Mouse (Mus musculus) midbrain, embryonic 12.5 days (tissue): ENCODE data around the gene Pgd. TPM values are rescaled to one million over a fixed set of nuclear protein-coding genes. Genes with fewer than 3 reads are reported as not detected.

Experiments
- ATAC-seq: fragments of 200-750 bp; cut with Nextera tagmentation; 2 replicates; pipeline ENCODE4 v1.8.0; 2017; ENCODE audit warnings: low read depth, moderate TSS enrichment, moderate library complexity; ENCODE audit not compliant: low FRiP score
- H3K27ac ChIP-seq: fragments of 300-500 bp; sonication (generic); replicated peaks from 2 replicates; pipeline ENCODE4 v1.5.1; 2016; ENCODE audit warnings: mild to moderate bottlenecking
- H3K27me3 ChIP-seq: fragments of 300-500 bp; sonication (generic); 2 replicates; pipeline ENCODE4 v1.6.1; 2016; ENCODE audit warnings: mild to moderate bottlenecking
- H3K36me3 ChIP-seq: fragments of 300-500 bp; sonication (generic); 2 replicates; pipeline ENCODE4 v1.6.1; 2016
- H3K4me1 ChIP-seq: fragments of 300-500 bp; sonication (generic); 2 replicates; pipeline ENCODE4 v1.6.1; 2016
- H3K4me2 ChIP-seq: fragments of 300-500 bp; sonication (generic); replicated peaks from 2 replicates; pipeline ENCODE4 v1.6.1; 2016; ENCODE audit warnings: mild to moderate bottlenecking, moderate library complexity
- H3K4me3 ChIP-seq: fragments of 300-500 bp; sonication (generic); 2 replicates; pipeline ENCODE4 v1.5.1; 2016; ENCODE audit warnings: mild to moderate bottlenecking
- H3K9ac ChIP-seq: fragments of 300-500 bp; sonication (generic); replicated peaks from 2 replicates; pipeline ENCODE4 v1.6.1; 2016; ENCODE audit warnings: mild to moderate bottlenecking, moderate library complexity
- H3K9me3 ChIP-seq: fragments of 300-500 bp; sonication (generic); 2 replicates; pipeline ENCODE4 v1.6.1; 2016; ENCODE audit warnings: mild to moderate bottlenecking
- WGBS: fragments of 180-500 bp; shearing (Covaris S2); methylation state at CpG from one replicate; pipeline ENCODE4 v1.1.7; 2016; 5-methylcytosine and 5-hydroxymethylcytosine counted together
- polyA plus RNA-seq: library from polyadenylated mRNA; unstranded; fragments of >200 nt; fragmentation: Nextera tagmentation; extraction: Ambion mirVana; gene quantifications from 2 replicates; pipeline ENCODE4 v1.2.1, GENCODE M21; 2016

Pgd gene
- polyA plus RNA-seq, 1 experiment from 2014 or later = 129 TPM

DNA sequence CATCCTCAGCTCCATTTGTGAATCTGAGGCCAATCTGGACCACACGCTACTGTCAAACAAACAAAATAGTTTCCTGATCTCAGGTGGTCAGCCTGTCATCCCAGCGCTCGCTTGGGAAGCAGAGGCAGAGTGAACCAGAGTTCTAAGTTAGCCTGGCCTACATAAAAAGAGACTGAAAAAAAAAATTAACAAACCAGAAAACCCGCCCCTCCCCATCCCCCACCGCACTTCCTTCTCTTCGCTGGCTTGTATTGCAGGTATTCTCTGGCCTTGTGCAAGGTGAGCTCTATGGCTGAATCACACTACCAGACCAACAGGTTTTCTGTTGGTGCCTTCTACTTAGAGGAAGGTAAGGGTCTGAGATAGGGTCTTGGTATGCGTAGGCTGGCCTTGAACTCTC, 19.0 kb downstream of the Pgd start:
- ATAC-seq = no peak
- Histone ChIP-seq H3K27ac (no peak overlapping the region), H3K36me3 (peaks cover 32% of the 10 kb centered on the region), H3K9me3 (0 out of 2 replicates have a peak, but pooled peaks cover 3% of the 10 kb centered on the region), H3K4me1 (no peaks in the 10 kb centered on the region), H3K27me3 (no peaks in the 10 kb centered on the region), H3K4me3 (no peak overlapping the region), H3K9ac (no peak overlapping the region), H3K4me2 (no peak overlapping the region)
- 89% methylated on average over 7 of the region's 7 CpGs for WGBS

- Histone ChIP-seq H3K4me2 (no peak overlapping the region), H3K9ac (no peak overlapping the region), H3K27me3 (no peaks in the 10 kb centered on the region), H3K27ac (no peak overlapping the region), H3K4me3 (no peak overlapping the region), H3K9me3 (no peaks in the 10 kb centered on the region), H3K36me3 (peaks cover 8% of the 10 kb centered on the region), H3K4me1 (no peaks in the 10 kb centered on the region)
- ATAC-seq = no peak
- WGBS = 75% methylated on average over 4 of the region's 4 CpGs
Observed at GRCm38 (mm10) chr4:149145151-149145550, 21.4 kb downstream of the Pgd start.

DNA sequence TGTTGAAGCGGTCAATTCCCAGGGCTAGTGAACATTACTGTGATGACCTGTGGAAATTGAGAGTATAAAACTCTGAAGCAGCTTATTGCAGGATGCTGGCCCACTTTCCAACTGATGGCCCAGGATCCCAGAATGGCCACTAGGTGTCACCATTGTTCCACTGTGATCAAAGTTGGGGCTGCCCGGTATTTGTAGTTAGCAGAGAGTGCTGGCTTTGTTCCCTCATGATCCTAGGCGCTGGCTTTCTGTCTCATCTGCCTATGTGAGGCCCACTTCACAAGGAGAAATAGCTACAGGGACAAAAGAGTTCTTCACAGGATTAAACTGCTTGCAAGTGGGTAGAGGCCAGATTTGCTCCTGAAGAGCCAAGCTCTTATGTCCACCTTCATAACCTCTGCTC, 22.1 kb downstream of the Pgd start:
- ATAC-seq = peak; percentile 87
- 6% methylated on average over 3 of the region's 3 CpGs for WGBS

GRCm38 (mm10) chr4:149143594-149143993, 23.0 kb downstream of the Pgd start:
- ATAC-seq = no peak
- no peaks in the 10 kb centered on the region for H3K9me3 ChIP-seq
- no peaks in the 10 kb centered on the region for H3K4me1 ChIP-seq
- no peak overlapping the region for H3K9ac ChIP-seq
- no peak overlapping the region for H3K27ac ChIP-seq
- WGBS = 29% methylated on average over 4 of the region's 4 CpGs
- no peak overlapping the region for H3K4me2 ChIP-seq
- no peak overlapping the region for H3K4me3 ChIP-seq
- no peaks in the 10 kb centered on the region for H3K36me3 ChIP-seq
- H3K27me3 ChIP-seq = no peaks in the 10 kb centered on the region

More for the DNA sequence above, 22.1 kb downstream of the Pgd start:
- H3K4me2 ChIP-seq = no peak overlapping the region
- no peak overlapping the region for H3K9ac ChIP-seq
- H3K4me3 ChIP-seq = no peak overlapping the region
- no peaks in the 10 kb centered on the region for H3K27me3 ChIP-seq
- H3K27ac ChIP-seq = 0 out of 2 replicates have a peak overlapping the region, but pooled peaks have one; percentile 11
- no peaks in the 10 kb centered on the region for H3K4me1 ChIP-seq
- H3K9me3 ChIP-seq = no peaks in the 10 kb centered on the region
- H3K36me3 ChIP-seq = peaks cover 1% of the 10 kb centered on the region

GRCm38 (mm10) chr4:149138515-149138914, 28.1 kb downstream of the Pgd start:
- H3K9ac ChIP-seq = no peak overlapping the region
- H3K4me3 ChIP-seq = no peak overlapping the region
- peaks cover 7% of the 10 kb centered on the region for H3K4me1 ChIP-seq
- no peaks in the 10 kb centered on the region for H3K36me3 ChIP-seq
- no peak overlapping the region for H3K4me2 ChIP-seq
- H3K27ac ChIP-seq = no peak overlapping the region
- no peaks in the 10 kb centered on the region for H3K27me3 ChIP-seq
- 83% methylated on average over 8 of the region's 8 CpGs for WGBS
- no peak for ATAC-seq
- no peaks in the 10 kb centered on the region for H3K9me3 ChIP-seq

- under 1% methylated on average over 68 of the region's 68 CpGs for WGBS
- Histone ChIP-seq H3K4me2 (peak within 1 kb of the TSS; percentile 67), H3K27me3 (no peaks in the 10 kb centered on the region), H3K4me1 (peaks cover 7% of the 10 kb centered on the region), H3K9ac (peak within 1 kb of the TSS; percentile 66), H3K27ac (peak within 1 kb of the TSS; percentile 86), H3K36me3 (no peaks in the 10 kb centered on the region), H3K9me3 (no peaks in the 10 kb centered on the region), H3K4me3 (peak within 1 kb of the TSS; percentile 64)
- peak; percentile 93 for ATAC-seq
Observed at GRCm38 (mm10) chr4:149136982-149137770, 29.4 kb downstream of the Pgd start, which contains the start of gene Cenps. TSS of gene Cenps (minus strand) at chr4:149137629.

DNA sequence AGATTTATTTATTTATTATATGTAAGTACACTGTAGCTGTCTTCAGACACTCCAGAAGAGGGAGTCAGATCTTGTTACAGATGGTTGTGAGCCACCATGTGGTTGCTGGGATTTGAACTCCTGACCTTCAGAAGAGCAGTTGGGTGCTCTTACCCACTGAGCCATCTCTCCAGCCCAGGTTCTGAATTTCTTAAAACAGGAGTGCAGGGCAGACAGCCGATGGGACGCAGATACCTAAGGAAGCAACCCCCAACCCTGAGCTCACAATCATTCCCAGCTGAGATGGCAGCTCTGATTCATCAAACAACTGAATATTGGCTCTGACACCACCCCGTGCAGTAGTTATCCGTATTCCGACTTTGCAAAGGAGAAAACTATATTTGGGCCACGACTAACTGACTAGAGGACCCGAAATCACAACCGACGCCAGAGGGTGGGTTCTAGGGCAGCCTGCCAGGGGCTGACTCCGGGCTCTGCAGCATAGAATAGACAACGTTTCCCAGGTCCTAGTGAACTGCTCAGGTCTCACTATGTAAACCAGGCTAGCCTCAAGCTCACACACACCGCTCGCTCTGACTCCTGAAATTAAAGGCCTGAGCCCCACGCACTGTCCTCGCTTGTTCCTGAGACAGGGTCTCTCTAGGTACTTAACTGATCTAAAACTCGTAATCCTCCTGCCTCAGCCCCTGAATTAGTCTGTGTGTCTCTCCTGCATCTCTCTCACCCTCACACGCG, 30.3 kb downstream of the Pgd start:
- Histone ChIP-seq H3K9ac (peak overlapping the region; percentile 66), H3K4me1 (peaks cover 7% of the 10 kb centered on the region), H3K4me3 (peak overlapping the region; percentile 64), H3K27ac (peak overlapping the region; percentile 86; the same call in 1 of the 2 replicates), H3K4me2 (peak overlapping the region; percentile 67), H3K9me3 (no peaks in the 10 kb centered on the region), H3K36me3 (peaks cover 2% of the 10 kb centered on the region; the same call in 1 of the 2 replicates), H3K27me3 (no peaks in the 10 kb centered on the region)
- ATAC-seq = no peak
- WGBS = 69% methylated on average over 18 of the region's 18 CpGs

- Histone ChIP-seq H3K9me3 (no peaks in the 10 kb centered on the region), H3K27ac (no peak overlapping the region), H3K4me1 (peaks cover 7% of the 10 kb centered on the region), H3K4me3 (no peak overlapping the region), H3K36me3 (peaks cover 16% of the 10 kb centered on the region), H3K9ac (no peak overlapping the region), H3K27me3 (no peaks in the 10 kb centered on the region), H3K4me2 (no peak overlapping the region)
- WGBS = 82% methylated on average over 5 of the region's 5 CpGs
- ATAC-seq = no peak
Observed at GRCm38 (mm10) chr4:149133395-149133794, 33.2 kb downstream of the Pgd start.

DNA sequence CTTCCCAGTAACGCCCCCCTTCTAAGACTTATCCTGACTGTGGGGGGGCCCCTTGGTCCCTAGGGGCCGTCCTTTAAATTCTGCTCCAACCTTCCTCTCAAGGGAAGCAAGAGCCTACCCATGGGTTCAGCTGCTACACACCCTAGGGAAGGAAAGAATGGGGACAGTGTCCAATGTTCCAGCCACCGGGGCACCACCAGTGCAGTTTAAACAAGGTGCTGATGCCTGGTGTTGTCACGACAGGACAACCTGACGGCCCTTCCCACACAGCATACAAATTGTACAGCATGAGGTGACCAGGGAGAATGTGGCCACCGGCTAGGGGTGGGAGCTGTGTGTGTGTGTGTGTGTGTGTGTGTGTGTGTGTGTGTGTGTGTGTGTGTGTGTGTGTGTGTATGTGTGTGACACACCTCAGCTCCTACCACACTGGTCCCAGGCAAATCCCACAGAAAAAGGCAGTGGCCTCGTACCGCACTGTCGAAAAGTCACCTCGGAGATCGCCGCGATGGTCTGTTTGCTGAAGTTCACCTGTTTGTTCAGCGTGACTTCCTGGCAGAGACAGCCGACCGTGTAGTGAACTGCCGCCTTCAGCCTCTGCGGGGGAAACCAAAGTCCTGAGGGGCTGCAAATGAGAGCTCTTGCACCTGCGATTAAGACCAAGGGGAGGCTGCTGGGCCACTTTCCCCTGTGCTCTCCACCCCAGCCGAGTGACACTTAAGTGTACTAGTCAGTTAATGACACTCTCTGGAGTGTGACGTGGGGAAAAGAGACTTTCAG, 34.6 kb downstream of the Pgd start:
- Histone ChIP-seq H3K27me3 (no peaks in the 10 kb centered on the region), H3K4me1 (peaks cover 7% of the 10 kb centered on the region), H3K4me2 (no peak overlapping the region), H3K9ac (no peak overlapping the region), H3K4me3 (no peak overlapping the region), H3K27ac (no peak overlapping the region), H3K36me3 (peaks cover 26% of the 10 kb centered on the region), H3K9me3 (no peaks in the 10 kb centered on the region)
- 89% methylated on average over 21 of the region's 21 CpGs for WGBS
- no peak for ATAC-seq

DNA sequence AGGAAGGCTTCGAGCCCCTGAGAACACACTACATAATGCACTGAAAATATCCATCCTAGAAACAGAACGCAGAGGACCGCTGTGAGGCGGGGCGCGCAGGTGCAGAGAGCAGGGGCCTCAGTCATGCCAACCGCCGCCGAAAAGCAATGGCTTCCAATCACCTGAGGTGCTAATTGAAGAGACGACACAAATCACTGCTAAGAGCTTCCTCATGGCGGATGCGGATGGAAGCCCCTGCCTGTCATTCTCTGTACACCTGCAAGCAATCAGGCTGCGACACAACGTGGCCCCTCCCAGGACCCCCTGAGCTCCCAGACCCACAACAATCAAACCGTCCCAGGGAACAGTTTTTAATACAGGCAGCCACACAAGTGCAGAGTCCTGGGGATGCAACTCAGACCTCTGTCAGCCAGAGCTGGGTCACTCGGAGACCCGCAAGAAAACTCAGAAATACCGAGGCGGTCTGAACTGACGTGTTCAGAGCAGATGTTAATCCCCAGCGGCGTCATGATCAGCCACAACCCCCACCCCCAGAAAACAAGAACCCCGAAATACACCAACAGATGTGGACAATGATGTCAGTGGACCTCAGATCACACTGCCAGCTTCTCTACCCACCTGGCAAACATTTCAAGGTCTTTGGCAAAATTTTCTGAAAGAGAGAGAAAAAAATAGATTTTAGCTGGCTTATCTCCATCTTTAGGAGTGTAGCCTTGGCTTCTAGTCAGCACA, 35.4 kb downstream of the Pgd start:
- no peak for ATAC-seq
- WGBS = 90% methylated on average over 23 of the region's 23 CpGs
- Histone ChIP-seq H3K9me3 (no peaks in the 10 kb centered on the region), H3K27ac (no peak overlapping the region), H3K36me3 (peaks cover 26% of the 10 kb centered on the region), H3K4me3 (no peak overlapping the region), H3K4me2 (no peak overlapping the region), H3K27me3 (no peaks in the 10 kb centered on the region), H3K9ac (no peak overlapping the region), H3K4me1 (peaks cover under 1% of the 10 kb centered on the region; the same call in 1 of the 2 replicates)

- Histone ChIP-seq H3K4me3 (no peak overlapping the region), H3K9ac (no peak overlapping the region), H3K27me3 (no peaks in the 10 kb centered on the region), H3K4me2 (no peak overlapping the region), H3K27ac (0 out of 2 replicates have a peak overlapping the region, but pooled peaks have one; percentile 17), H3K4me1 (peaks cover 4% of the 10 kb centered on the region; the same call in 1 of the 2 replicates), H3K36me3 (peaks cover 26% of the 10 kb centered on the region), H3K9me3 (no peaks in the 10 kb centered on the region)
- 78% methylated on average over 18 of the region's 18 CpGs for WGBS
- ATAC-seq = no peak
Observed at GRCm38 (mm10) chr4:149128467-149128866, 38.1 kb downstream of the Pgd start.
